Mouse (Mus musculus): ENCODE measurements around the gene Fryl. TPM values are rescaled to one million over a fixed set of nuclear protein-coding genes. Genes with fewer than 3 reads are reported as not detected.

Fryl gene
- polyA plus RNA-seq, 1 experiment: 30.4 TPM

DNA sequence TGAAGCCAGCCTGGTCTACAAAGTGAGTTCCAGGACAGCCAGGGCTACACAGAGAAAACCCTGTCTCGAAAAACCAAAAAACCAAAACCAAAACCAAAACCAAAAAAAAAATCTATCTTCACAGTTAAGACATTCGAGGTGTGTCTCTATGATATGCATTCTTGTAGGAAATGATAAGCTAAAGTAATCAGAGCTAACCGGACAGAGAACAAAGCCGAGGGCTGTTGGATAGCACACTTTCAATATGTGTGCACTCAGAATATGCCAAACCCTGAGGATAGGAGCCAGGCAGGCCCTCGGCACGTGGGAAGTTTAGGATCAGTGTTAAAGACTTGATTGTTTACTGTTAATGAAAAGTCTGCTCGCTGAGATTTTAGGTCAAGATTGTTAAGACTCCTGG is 58.6 kb downstream of the Fryl start:
- Histone ChIP-seq H3K36me3 (ENCODE audit: control insufficient read depth) (peaks cover 12% of the 10 kb centered on the region), H3K4me3 (replicated peaks) (no peak overlapping the region), H3K9me3 (ENCODE audit: control insufficient read depth, low read length) (peaks cover 4% of the 10 kb centered on the region), H3K27me3 (ENCODE audit: control insufficient read depth) (no peaks in the 10 kb centered on the region), H3K4me1 (ENCODE audit: control insufficient read depth) (peaks cover 59% of the 10 kb centered on the region)
- TF ChIP-seq GATA1 (IDR thresholded peaks at IDR 0.05; ENCODE audit: low read length) (no peak), TAL1 (IDR thresholded peaks at IDR 0.05; ENCODE audit: low read length) (no peak)

- Histone ChIP-seq H3K9me3 (ENCODE audit: control insufficient read depth, low read length) (peaks cover 4% of the 10 kb centered on the region), H3K4me3 (replicated peaks) (no peak overlapping the region), H3K36me3 (ENCODE audit: control insufficient read depth) (peaks cover 23% of the 10 kb centered on the region), H3K27me3 (ENCODE audit: control insufficient read depth) (no peaks in the 10 kb centered on the region), H3K4me1 (ENCODE audit: control insufficient read depth) (peaks cover 58% of the 10 kb centered on the region)
- TF ChIP-seq TAL1 (IDR thresholded peaks at IDR 0.05; ENCODE audit: low read length) (no peak), GATA1 (IDR thresholded peaks at IDR 0.05; ENCODE audit: low read length) (no peak)
Measured at GRCm38 (mm10) chr5:73194740-73195139, 61.7 kb downstream of the Fryl start.

- Histone ChIP-seq H3K9me3 (ENCODE audit: control insufficient read depth, low read length) (peaks cover 5% of the 10 kb centered on the region), H3K4me1 (ENCODE audit: control insufficient read depth) (peaks cover 64% of the 10 kb centered on the region), H3K4me3 (replicated peaks) (peak overlapping the region; percentile 57), H3K27me3 (ENCODE audit: control insufficient read depth) (no peaks in the 10 kb centered on the region), H3K36me3 (ENCODE audit: control insufficient read depth) (peaks cover 28% of the 10 kb centered on the region)
- TF ChIP-seq GATA1 (IDR thresholded peaks at IDR 0.05; ENCODE audit: low read length) (no peak), TAL1 (IDR thresholded peaks at IDR 0.05; ENCODE audit: low read length) (no peak)
Measured at GRCm38 (mm10) chr5:73194083-73194570, 62.3 kb downstream of the Fryl start.

- Histone ChIP-seq H3K36me3 (ENCODE audit: control insufficient read depth) (peaks cover 32% of the 10 kb centered on the region), H3K27me3 (ENCODE audit: control insufficient read depth) (no peaks in the 10 kb centered on the region), H3K9me3 (ENCODE audit: control insufficient read depth, low read length) (peaks cover 4% of the 10 kb centered on the region), H3K4me1 (ENCODE audit: control insufficient read depth) (peaks cover 69% of the 10 kb centered on the region), H3K4me3 (replicated peaks) (peak overlapping the region; percentile 57)
- peak; percentile 58; the same call in 2 of the 3 replicates for TF ChIP-seq TAL1 (IDR thresholded peaks at IDR 0.05; ENCODE audit: low read length)
- TF ChIP-seq GATA1 (IDR thresholded peaks at IDR 0.05; ENCODE audit: low read length): peak; percentile 82
Measured at GRCm38 (mm10) chr5:73193627-73194026, 62.8 kb downstream of the Fryl start.

DNA sequence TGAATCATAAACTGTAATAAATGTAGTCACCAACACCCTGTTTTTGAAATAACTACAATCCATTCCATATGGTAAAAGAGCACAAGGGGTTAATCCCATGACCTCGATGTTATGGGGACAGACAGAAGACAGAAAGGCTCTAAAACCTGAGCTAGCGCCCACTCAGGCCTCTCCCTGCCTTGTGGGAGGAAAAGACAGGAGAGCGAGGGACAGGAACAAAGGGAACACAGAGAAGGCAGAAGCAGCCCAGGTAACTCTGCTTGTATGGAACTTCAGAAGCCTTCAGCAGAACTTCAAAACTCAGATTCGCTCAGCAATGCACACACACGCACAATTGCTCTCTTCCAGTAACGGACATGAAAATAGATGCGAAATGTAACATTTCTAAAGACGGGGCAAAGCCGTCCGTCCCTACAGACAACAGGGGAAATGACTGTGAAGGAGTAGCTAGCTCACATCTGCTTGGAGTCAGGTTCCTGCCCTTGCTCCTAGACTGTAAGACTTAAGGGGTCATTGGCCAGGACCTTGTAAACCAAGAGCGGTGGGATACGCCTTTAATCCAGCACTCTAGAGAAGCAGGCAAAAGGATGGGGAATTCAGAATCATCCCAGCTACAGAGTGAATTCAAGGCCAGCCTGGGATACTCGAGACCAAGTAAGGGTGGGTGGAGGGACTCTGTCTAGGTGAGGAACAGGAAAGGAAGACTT is 63.4 kb downstream of the Fryl start:
- Histone ChIP-seq H3K4me3 (replicated peaks) (peak overlapping the region; percentile 57), H3K36me3 (ENCODE audit: control insufficient read depth) (peaks cover 37% of the 10 kb centered on the region), H3K27me3 (ENCODE audit: control insufficient read depth) (no peaks in the 10 kb centered on the region), H3K9me3 (ENCODE audit: control insufficient read depth, low read length) (peaks cover 3% of the 10 kb centered on the region), H3K4me1 (ENCODE audit: control insufficient read depth) (peaks cover 73% of the 10 kb centered on the region)
- TF ChIP-seq GATA1 (IDR thresholded peaks at IDR 0.05; ENCODE audit: low read length) (no peak), TAL1 (IDR thresholded peaks at IDR 0.05; ENCODE audit: low read length) (no peak)

DNA sequence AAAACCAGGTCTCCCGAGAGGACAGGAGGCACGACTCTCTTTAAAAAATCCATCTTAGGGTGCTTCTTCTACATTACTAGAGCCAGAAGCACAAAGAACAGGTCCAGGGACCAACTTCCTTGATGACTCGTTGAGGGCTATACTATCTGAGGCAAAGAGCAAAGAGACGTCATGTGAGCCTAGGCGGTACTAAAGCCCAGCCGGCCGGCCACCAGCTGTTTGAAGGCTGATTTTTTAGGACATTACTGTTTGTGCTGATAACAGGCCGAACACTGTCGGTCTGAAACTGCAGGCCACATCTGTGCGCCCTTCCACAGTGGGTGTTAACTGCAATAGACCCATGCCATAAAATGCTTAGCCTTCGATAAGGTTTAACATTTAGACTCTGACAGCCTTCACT is 64.7 kb downstream of the Fryl start:
- Histone ChIP-seq H3K36me3 (ENCODE audit: control insufficient read depth) (peaks cover 49% of the 10 kb centered on the region), H3K27me3 (ENCODE audit: control insufficient read depth) (no peaks in the 10 kb centered on the region), H3K4me1 (ENCODE audit: control insufficient read depth) (peaks cover 78% of the 10 kb centered on the region), H3K9me3 (ENCODE audit: control insufficient read depth, low read length) (peaks cover 3% of the 10 kb centered on the region), H3K4me3 (replicated peaks) (peak overlapping the region; percentile 72)
- TF ChIP-seq GATA1 (IDR thresholded peaks at IDR 0.05; ENCODE audit: low read length) (peak; percentile 83), TAL1 (IDR thresholded peaks at IDR 0.05; ENCODE audit: low read length) (peak; percentile 98)

DNA sequence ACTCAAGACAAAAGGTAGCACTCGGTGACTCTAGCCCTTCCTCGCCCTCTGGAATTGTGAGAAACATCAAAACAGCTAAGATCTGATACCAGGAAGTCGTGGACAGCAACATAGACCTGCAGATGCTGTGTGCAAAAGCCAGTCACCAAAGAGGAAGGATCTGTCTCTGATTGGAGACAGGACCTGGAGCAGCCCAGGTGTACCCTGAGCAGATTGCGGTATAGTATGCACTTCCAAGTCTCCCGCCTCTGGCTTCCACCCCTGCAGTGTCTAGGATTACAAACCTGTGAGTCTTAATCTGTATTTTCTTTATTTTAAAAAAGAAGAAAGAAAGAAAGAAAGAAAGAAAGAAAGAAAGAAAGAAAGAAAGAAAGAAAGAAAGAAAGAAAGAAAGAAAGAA is 66.3 kb downstream of the Fryl start:
- Histone ChIP-seq H3K27me3 (ENCODE audit: control insufficient read depth) (no peaks in the 10 kb centered on the region), H3K4me1 (ENCODE audit: control insufficient read depth) (peaks cover 84% of the 10 kb centered on the region), H3K36me3 (ENCODE audit: control insufficient read depth) (peaks cover 65% of the 10 kb centered on the region), H3K9me3 (ENCODE audit: control insufficient read depth, low read length) (peaks cover 3% of the 10 kb centered on the region), H3K4me3 (replicated peaks) (peak overlapping the region; percentile 72)
- TF ChIP-seq TAL1 (IDR thresholded peaks at IDR 0.05; ENCODE audit: low read length) (no peak), GATA1 (IDR thresholded peaks at IDR 0.05; ENCODE audit: low read length) (no peak)

- Histone ChIP-seq H3K27me3 (ENCODE audit: control insufficient read depth) (no peaks in the 10 kb centered on the region), H3K4me1 (ENCODE audit: control insufficient read depth) (peaks cover 84% of the 10 kb centered on the region), H3K4me3 (replicated peaks) (peak overlapping the region; percentile 72), H3K9me3 (ENCODE audit: control insufficient read depth, low read length) (peaks cover 3% of the 10 kb centered on the region), H3K36me3 (ENCODE audit: control insufficient read depth) (peaks cover 68% of the 10 kb centered on the region)
- TF ChIP-seq GATA1 (IDR thresholded peaks at IDR 0.05; ENCODE audit: low read length): no peak
Measured at GRCm38 (mm10) chr5:73189443-73190160, 66.8 kb downstream of the Fryl start.

DNA sequence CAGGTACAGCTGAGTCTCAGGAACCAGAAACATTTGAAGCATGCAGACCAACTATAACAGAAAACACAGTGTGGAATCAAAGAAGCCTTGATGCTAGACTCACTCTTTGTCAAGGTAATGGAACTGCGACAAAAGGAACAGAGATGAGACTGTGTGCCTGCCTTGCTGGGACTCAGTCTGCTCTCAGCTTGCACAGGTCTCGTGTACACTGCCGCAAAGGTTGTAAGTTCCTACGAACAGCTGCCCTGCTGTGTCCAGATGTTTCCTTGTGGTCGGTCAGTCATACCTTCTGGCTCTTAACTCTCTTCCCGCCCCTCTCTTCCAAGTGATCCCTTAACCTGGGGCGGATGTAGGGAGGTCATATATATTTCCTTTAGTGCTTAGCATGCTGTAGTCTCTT is 67.8 kb downstream of the Fryl start:
- Histone ChIP-seq H3K4me1 (ENCODE audit: control insufficient read depth) (peaks cover 78% of the 10 kb centered on the region), H3K9me3 (ENCODE audit: control insufficient read depth, low read length) (peaks cover 3% of the 10 kb centered on the region), H3K4me3 (replicated peaks) (peak overlapping the region; percentile 72), H3K27me3 (ENCODE audit: control insufficient read depth) (no peaks in the 10 kb centered on the region), H3K36me3 (ENCODE audit: control insufficient read depth) (peaks cover 76% of the 10 kb centered on the region)
- TF ChIP-seq TAL1 (IDR thresholded peaks at IDR 0.05; ENCODE audit: low read length) (no peak), GATA1 (IDR thresholded peaks at IDR 0.05; ENCODE audit: low read length) (no peak)

All from erythroblast, embryonic 14.5 days (primary cell).